Mouse (Mus musculus): ENCODE data around the gene 9230113P08Rik. TPM values are rescaled to one million over a fixed set of nuclear protein-coding genes. Genes with fewer than 3 reads are reported as not detected.
"Not testable (repeated sequence)": the region's sequence is repeated elsewhere in the genome, so short reads cannot be mapped to it uniquely, and the experiment has no call there.

9230113P08Rik gene
- total RNA-seq (2017) = not detected in 2 replicates

- ATAC-seq (ENCODE audit: extremely low read depth, insufficient number of reproducible peaks, low FRiP score, poor library complexity, severe bottlenecking) = not testable (repeated sequence)
Measured at GRCm38 (mm10) chr9:35908123-35908522, at the start of gene 9230113P08Rik. 9230113P08Rik (plus strand) TSS chr9:35908423.

- ATAC-seq (ENCODE audit: extremely low read depth, insufficient number of reproducible peaks, low FRiP score, poor library complexity, severe bottlenecking) = not testable (repeated sequence)
Measured at GRCm38 (mm10) chr9:35893112-35893511, 15.1 kb upstream of the 9230113P08Rik start.

GRCm38 (mm10) chr9:35904494-35904893 is 3.7 kb upstream of the 9230113P08Rik start:
- ATAC-seq (ENCODE audit: extremely low read depth, insufficient number of reproducible peaks, low FRiP score, poor library complexity, severe bottlenecking) = no peak

DNA sequence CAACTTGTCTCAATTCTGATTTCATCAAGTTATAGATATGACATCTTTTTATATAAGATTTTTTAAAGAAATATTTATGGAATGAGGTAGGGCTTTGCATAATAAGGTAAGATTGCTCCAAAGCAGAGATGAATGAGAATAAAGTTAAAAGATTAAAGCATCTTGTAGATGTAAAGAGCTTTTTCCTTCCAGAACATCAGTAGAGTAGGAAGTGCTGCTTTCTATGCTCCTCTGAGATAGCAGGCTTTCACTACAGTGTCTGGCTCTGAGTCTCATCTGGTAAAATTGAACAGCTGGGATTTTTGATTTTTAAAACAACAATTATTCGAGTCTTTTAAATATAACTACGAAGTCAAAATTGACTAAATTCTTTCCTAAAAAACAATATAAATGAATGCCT is 22.6 kb downstream of the 9230113P08Rik start:
- no peak for ATAC-seq (ENCODE audit: extremely low read depth, insufficient number of reproducible peaks, low FRiP score, poor library complexity, severe bottlenecking)

Other genes starting within 250 kb of the 9230113P08Rik start
- not detected in 2 replicates for gene Pate1, start 221.0 kb upstream of the 9230113P08Rik start, total RNA-seq (2017)
- not detected in 2 replicates for gene Gm17677, start 167.4 kb upstream of the 9230113P08Rik start, total RNA-seq (2017)
- gene Gm17727, start 130.3 kb upstream of the 9230113P08Rik start, total RNA-seq (2017) = not detected in 2 replicates
- not detected in 2 replicates for gene Gm27235, start 118.3 kb upstream of the 9230113P08Rik start, total RNA-seq (2017)
- not detected in 2 replicates for gene D730048I06Rik, start 118.3 kb upstream of the 9230113P08Rik start, total RNA-seq (2017)
- not detected in 2 replicates for gene 9230110F15Rik, start 64.3 kb upstream of the 9230113P08Rik start, total RNA-seq (2017)
- gene Gm5916, start 220.4 kb downstream of the 9230113P08Rik start, total RNA-seq (2017) = not detected in 2 replicates